Mouse (Mus musculus): Measurements from ENCODE around the gene Cdk15.

- TF ChIP-seq CTCF (IDR thresholded peaks at IDR 0.05; ENCODE audit: low read depth, low read length) (no peak), POLR2A (IDR thresholded peaks at IDR 0.05; ENCODE audit: borderline replicate concordance, low read depth, low read length) (no peak)
These were observed 62.2 kb downstream of the Cdk15 start for GRCm38 (mm10) chr1:59318878-59319277.

Data from bone marrow macrophage, adult 2 months (primary cell).